8 mouse cellular contexts compared by ENCODE assay signal in the genomic region with DNA sequence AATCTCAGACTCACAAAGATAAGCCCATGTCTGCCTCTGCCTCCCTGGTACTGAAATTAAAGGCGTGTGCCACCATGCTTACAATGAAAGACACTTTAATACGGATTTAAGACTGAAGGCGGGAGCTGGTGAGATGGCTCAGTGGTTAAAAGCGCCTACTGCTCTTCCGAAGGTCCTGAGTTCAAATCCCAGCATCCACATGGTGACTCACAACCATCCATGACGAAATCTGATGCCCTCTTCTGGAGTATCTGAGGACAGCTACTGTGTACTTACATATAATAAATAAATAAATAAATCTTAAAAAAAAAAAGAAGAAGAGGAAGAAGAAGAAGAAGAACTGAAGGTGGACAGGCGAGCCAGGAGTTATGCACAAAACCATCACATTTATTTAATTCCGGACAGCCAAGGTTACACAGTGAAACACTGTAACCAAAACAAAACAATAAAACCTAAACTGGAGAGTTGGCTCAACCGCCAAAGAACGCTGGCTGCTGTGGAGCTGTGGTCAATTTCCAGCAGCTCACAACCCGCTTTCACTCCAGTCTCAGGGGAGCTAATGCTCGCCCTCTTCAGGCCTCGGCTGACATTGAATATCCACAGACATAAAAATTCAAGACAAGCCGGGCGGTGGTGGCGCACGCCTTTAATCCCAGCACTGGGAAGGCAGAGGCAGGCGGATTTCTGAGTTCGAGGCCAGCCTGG. TPM values are rescaled to one million over a fixed set of nuclear protein-coding genes. Genes with fewer than 3 reads are reported as not detected.
DNase-seq lines count a peak whose midpoint lies in the region; ATAC-seq and TF ChIP-seq lines count a peak whose summit lies in the region.

No protein-coding gene starts in this region.

- peak; percentile 37 to 42 for DNase-seq in left cerebral cortex, postnatal 14 days (ENCODE audit: low spot score in 2 of 2)
- DNase-seq in left cerebral cortex, postnatal 36 days (ENCODE audit: low spot score in 2 of 2) = no peak
- DNase-seq in cerebellum, adult 11-12 months = peak; percentile 44
- peak; percentile 12 for DNase-seq in forebrain, postnatal 0 days
- peak; percentile 83 for DNase-seq in testis, postnatal 14 days (ENCODE audit: low spot score)

- peak overlapping the region; percentile 50 for H3K9ac ChIP-seq in forebrain, postnatal 0 days
- no peak overlapping the region for H3K9ac ChIP-seq in hindbrain, embryonic 12.5 days
- peak overlapping the region; percentile 49; the same call in 1 of the 2 replicates for H3K9ac ChIP-seq in limb, embryonic 15.5 days
- H3K9ac ChIP-seq in midbrain, embryonic 15.5 days = peak overlapping the region; percentile 49; the same call in 1 of the 2 replicates

- peaks cover 2% of the 10 kb centered on the region; the same call in 1 of the 2 replicates for H3K4me1 ChIP-seq in forebrain, postnatal 0 days (ENCODE audit: insufficient read depth)
- peaks cover 17% of the 10 kb centered on the region for H3K4me1 ChIP-seq in hindbrain, embryonic 12.5 days
- peaks cover 26% of the 10 kb centered on the region for H3K4me1 ChIP-seq in limb, embryonic 15.5 days
- peaks cover 28% of the 10 kb centered on the region for H3K4me1 ChIP-seq in midbrain, embryonic 15.5 days

- no peaks in the 10 kb centered on the region for H3K9me3 ChIP-seq in forebrain, postnatal 0 days (ENCODE audit: low read length)
- H3K9me3 ChIP-seq in hindbrain, embryonic 12.5 days (replicated peaks) = no peaks in the 10 kb centered on the region
- H3K9me3 ChIP-seq in limb, embryonic 15.5 days = no peaks in the 10 kb centered on the region
- H3K9me3 ChIP-seq in midbrain, embryonic 15.5 days = no peaks in the 10 kb centered on the region

- peak; percentile 33; the same call in 1 of the 2 replicates for TF ChIP-seq CTCF in forebrain, postnatal 0 days (IDR thresholded peaks at IDR 0.05; ENCODE audit: low read depth)

- peak overlapping the region; percentile 77 for H3K27ac ChIP-seq in forebrain, postnatal 0 days (ENCODE audit: low read depth, low read length)
- H3K27ac ChIP-seq in hindbrain, embryonic 12.5 days = peak overlapping the region; percentile 86; the same call in 1 of the 2 replicates
- peak overlapping the region; percentile 93 for H3K27ac ChIP-seq in limb, embryonic 15.5 days
- peak overlapping the region; percentile 87 for H3K27ac ChIP-seq in midbrain, embryonic 15.5 days

- H3K27me3 ChIP-seq in forebrain, postnatal 0 days (ENCODE audit: insufficient read depth, low read length) = no peaks in the 10 kb centered on the region
- H3K27me3 ChIP-seq in hindbrain, embryonic 12.5 days = no peaks in the 10 kb centered on the region
- no peaks in the 10 kb centered on the region for H3K27me3 ChIP-seq in limb, embryonic 15.5 days
- H3K27me3 ChIP-seq in midbrain, embryonic 15.5 days (replicated peaks) = no peaks in the 10 kb centered on the region

- peak overlapping the region; percentile 62 for H3K4me2 ChIP-seq in forebrain, postnatal 0 days (ENCODE audit: low read depth)
- H3K4me2 ChIP-seq in hindbrain, embryonic 12.5 days (replicated peaks) = peak overlapping the region; percentile 76
- H3K4me2 ChIP-seq in limb, embryonic 15.5 days = peak overlapping the region; percentile 61
- H3K4me2 ChIP-seq in midbrain, embryonic 15.5 days = peak overlapping the region; percentile 79

- WGBS in forebrain, postnatal 0 days = 79% methylated on average over 19 of the region's 19 CpGs
- WGBS in hindbrain, embryonic 12.5 days = 78% methylated on average over 19 of the region's 19 CpGs
- WGBS in limb, embryonic 15.5 days = 70% methylated on average over 19 of the region's 19 CpGs
- WGBS in midbrain, embryonic 15.5 days = 79% methylated on average over 19 of the region's 19 CpGs

- ATAC-seq in forebrain, postnatal 0 days = no peak
- no peak for ATAC-seq in hindbrain, embryonic 12.5 days (ENCODE audit: low FRiP score)
- ATAC-seq in limb, embryonic 15.5 days (ENCODE audit: insufficient number of reproducible peaks, low FRiP score, low TSS enrichment, low read depth) = no peak
- 0 out of 2 replicates have a peak, but pooled peaks have one; percentile 2 for ATAC-seq in midbrain, embryonic 15.5 days (replicated peaks)

- H3K36me3 ChIP-seq in forebrain, postnatal 0 days (ENCODE audit: insufficient read depth) = no peaks in the 10 kb centered on the region
- no peaks in the 10 kb centered on the region for H3K36me3 ChIP-seq in hindbrain, embryonic 12.5 days
- H3K36me3 ChIP-seq in limb, embryonic 15.5 days = no peaks in the 10 kb centered on the region
- H3K36me3 ChIP-seq in midbrain, embryonic 15.5 days (replicated peaks) = no peaks in the 10 kb centered on the region

- H3K4me3 ChIP-seq in forebrain, postnatal 0 days (ENCODE audit: low read depth, low read length) = peak overlapping the region; percentile 92
- peak overlapping the region; percentile 90 for H3K4me3 ChIP-seq in hindbrain, embryonic 12.5 days
- H3K4me3 ChIP-seq in limb, embryonic 15.5 days = peak overlapping the region; percentile 81
- H3K4me3 ChIP-seq in midbrain, embryonic 15.5 days = peak overlapping the region; percentile 66

- intact Hi-C loops in left cerebral cortex, postnatal 14 days (cut with DNase I) = loop anchor here (5.0 kb wide), 1 partner anchor 62 kb away; the partner anchor contains the start of gene Eid2b
- intact Hi-C loops in left cerebral cortex, postnatal 36 days (cut with DNase I) = no loop called here

RNA-seq across cellular contexts. Expression of gene Supt5, which starts 0.8 kb away (rescaled TPM):
- 100 to 1,000 TPM; 113 to 114 TPM for total RNA-seq in left cerebral cortex, postnatal 14 days (2021)
- total RNA-seq in left cerebral cortex, postnatal 36 days (2021) = 100 to 1,000 TPM; 120 to 122 TPM
- total RNA-seq in forebrain, postnatal 0 days (2014; rRNA removed) = 88.4 and 111 TPM in 2 replicates
- polyA plus RNA-seq in forebrain, postnatal 0 days (2015; fragmentation: Nextera tagmentation; extraction: Ambion mirVana) = 65.2 and 83.3 TPM in 2 replicates
- polyA plus RNA-seq in hindbrain, embryonic 12.5 days (2016; fragmentation: Nextera tagmentation; extraction: Ambion mirVana) = 105 and 112 TPM in 2 replicates
- polyA plus RNA-seq in limb, embryonic 15.5 days (2015; fragmentation: Nextera tagmentation; extraction: Ambion mirVana) = 95.3 and 98.0 TPM in 2 replicates
- 111 and 112 TPM in 2 replicates for polyA plus RNA-seq in midbrain, embryonic 15.5 days (2015; fragmentation: Nextera tagmentation; extraction: Ambion mirVana)

RNA-seq across cellular contexts. Expression of gene Rps16, which starts 11.1 kb away (rescaled TPM):
- 100 to 1,000 TPM; 481 to 507 TPM for total RNA-seq in left cerebral cortex, postnatal 14 days (2021)
- total RNA-seq in left cerebral cortex, postnatal 36 days (2021) = 100 to 1,000 TPM; 425 to 456 TPM
- total RNA-seq in forebrain, postnatal 0 days (2014; rRNA removed) = 205 and 300 TPM in 2 replicates
- polyA plus RNA-seq in forebrain, postnatal 0 days (2015; fragmentation: Nextera tagmentation; extraction: Ambion mirVana) = 595 and 769 TPM in 2 replicates
- 514 and 573 TPM in 2 replicates for polyA plus RNA-seq in hindbrain, embryonic 12.5 days (2016; fragmentation: Nextera tagmentation; extraction: Ambion mirVana)
- 822 and 1,022 TPM in 2 replicates for polyA plus RNA-seq in limb, embryonic 15.5 days (2015; fragmentation: Nextera tagmentation; extraction: Ambion mirVana)
- polyA plus RNA-seq in midbrain, embryonic 15.5 days (2015; fragmentation: Nextera tagmentation; extraction: Ambion mirVana) = 430 and 438 TPM in 2 replicates

RNA-seq across cellular contexts. Expression of gene Timm50, which starts 27.5 kb away (rescaled TPM):
- total RNA-seq in left cerebral cortex, postnatal 14 days (2021) = 10 to 100 TPM; 39.9 to 42.8 TPM
- total RNA-seq in left cerebral cortex, postnatal 36 days (2021) = 10 to 100 TPM; 44.1 to 46.3 TPM
- total RNA-seq in forebrain, postnatal 0 days (2014; rRNA removed) = 60.6 and 64.0 TPM in 2 replicates
- 116 and 140 TPM in 2 replicates for polyA plus RNA-seq in forebrain, postnatal 0 days (2015; fragmentation: Nextera tagmentation; extraction: Ambion mirVana)
- 142 and 160 TPM in 2 replicates for polyA plus RNA-seq in hindbrain, embryonic 12.5 days (2016; fragmentation: Nextera tagmentation; extraction: Ambion mirVana)
- 115 and 126 TPM in 2 replicates for polyA plus RNA-seq in limb, embryonic 15.5 days (2015; fragmentation: Nextera tagmentation; extraction: Ambion mirVana)
- polyA plus RNA-seq in midbrain, embryonic 15.5 days (2015; fragmentation: Nextera tagmentation; extraction: Ambion mirVana) = 129 and 136 TPM in 2 replicates

RNA-seq across cellular contexts. Expression of gene Plekhg2, which starts 33.0 kb away (rescaled TPM):
- total RNA-seq in left cerebral cortex, postnatal 14 days (2021) = 10 to 100 TPM; 10.1 to 10.3 TPM
- 1 to 10 TPM; 6.2 to 9.7 TPM for total RNA-seq in left cerebral cortex, postnatal 36 days (2021)
- 20.3 and 25.7 TPM in 2 replicates for total RNA-seq in forebrain, postnatal 0 days (2014; rRNA removed)
- 9.0 and 11.4 TPM in 2 replicates for polyA plus RNA-seq in forebrain, postnatal 0 days (2015; fragmentation: Nextera tagmentation; extraction: Ambion mirVana)
- 71.7 and 74.9 TPM in 2 replicates for polyA plus RNA-seq in hindbrain, embryonic 12.5 days (2016; fragmentation: Nextera tagmentation; extraction: Ambion mirVana)
- polyA plus RNA-seq in limb, embryonic 15.5 days (2015; fragmentation: Nextera tagmentation; extraction: Ambion mirVana) = 54.4 and 54.8 TPM in 2 replicates
- polyA plus RNA-seq in midbrain, embryonic 15.5 days (2015; fragmentation: Nextera tagmentation; extraction: Ambion mirVana) = 28.8 and 32.5 TPM in 2 replicates

RNA-seq across cellular contexts. Expression of gene Dll3, which starts 37.3 kb away (rescaled TPM):
- 1 to 10 TPM; 2.2 to 2.6 TPM for total RNA-seq in left cerebral cortex, postnatal 14 days (2021)
- total RNA-seq in left cerebral cortex, postnatal 36 days (2021) = 1 to 10 TPM; 1.4 to 1.8 TPM
- 7.8 and 9.5 TPM in 2 replicates for total RNA-seq in forebrain, postnatal 0 days (2014; rRNA removed)
- polyA plus RNA-seq in forebrain, postnatal 0 days (2015; fragmentation: Nextera tagmentation; extraction: Ambion mirVana) = 10.9 and 11.1 TPM in 2 replicates
- 56.6 and 58.9 TPM in 2 replicates for polyA plus RNA-seq in hindbrain, embryonic 12.5 days (2016; fragmentation: Nextera tagmentation; extraction: Ambion mirVana)
- 0.35 and 0.53 TPM in 2 replicates for polyA plus RNA-seq in limb, embryonic 15.5 days (2015; fragmentation: Nextera tagmentation; extraction: Ambion mirVana)
- polyA plus RNA-seq in midbrain, embryonic 15.5 days (2015; fragmentation: Nextera tagmentation; extraction: Ambion mirVana) = 22.6 and 23.1 TPM in 2 replicates

Comparison
In these comparisons a context has a peak if more than half of its experiments do, and no peak if none do; other contexts are left out.
1. DNase-seq: peak in left cerebral cortex, postnatal 14 days (2 of 2), cerebellum, adult 11-12 months (single experiment), forebrain, postnatal 0 days (single experiment) and testis, postnatal 14 days (single experiment); none in left cerebral cortex, postnatal 36 days (0 of 2).
2. Peak in every context shown above with its lines, with median percentiles within 50 percentile points of each other: H3K27ac ChIP-seq, H3K4me2 ChIP-seq and H3K4me3 ChIP-seq.